ENCODE assay signal across 8 mouse cellular contexts in genomic region chr7:101011681-101012367, GRCm38 (mm10). TPM values are rescaled to one million over a fixed set of nuclear protein-coding genes. Genes with fewer than 3 reads are reported as not detected.
DNase-seq lines count a peak whose midpoint lies in the region; ATAC-seq lines count a peak whose summit lies in the region.

No protein-coding gene starts in this region.

- H3K27ac ChIP-seq in hindbrain, embryonic 12.5 days, result no peak overlapping the region

- H3K27me3 ChIP-seq in hindbrain, embryonic 12.5 days, result peaks cover 74% of the 10 kb centered on the region

- 1% methylated on average over 53 of the region's 53 CpGs for WGBS in hindbrain, embryonic 12.5 days

- H3K9ac ChIP-seq in hindbrain, embryonic 12.5 days, result peak overlapping the region; percentile 47; the same call in 1 of the 2 replicates

- DNase-seq in CD8-positive naive resting alpha-beta T cell, adult 2 months (ENCODE audit: low read depth in 2 of 2, low spot score in 2 of 2), result peak; percentile 20 to 41
- DNase-seq in adrenal gland, postnatal 25 days, result peak; percentile 75
- peak; percentile 45 for DNase-seq in forelimb bud, embryonic 11.5 days (ENCODE audit: low read depth, low spot score)
- DNase-seq in left cerebral cortex, postnatal 36 days (ENCODE audit: low spot score in 2 of 2), result peak; percentile 25 to 33
- peak; percentile 41 for DNase-seq in right cerebral cortex, postnatal 25 days
- DNase-seq in yolk sac, embryonic 10.5 days (ENCODE audit: low spot score), result peak; percentile 88

- peak overlapping the region; percentile 97 for H3K4me2 ChIP-seq in hindbrain, embryonic 12.5 days (replicated peaks)

- H3K36me3 ChIP-seq in hindbrain, embryonic 12.5 days, result no peaks in the 10 kb centered on the region

- ATAC-seq in hindbrain, embryonic 12.5 days (ENCODE audit: low FRiP score), result peak; percentile 94
- ATAC-seq in megakaryocyte-erythroid progenitor cell, adult 5-6 weeks (replicated peaks; ENCODE audit: low FRiP score, low TSS enrichment, poor library complexity, severe bottlenecking), result peak; percentile 97

- peaks cover 22% of the 10 kb centered on the region for H3K4me1 ChIP-seq in hindbrain, embryonic 12.5 days

- intact Hi-C loops in left cerebral cortex, postnatal 36 days (cut with DNase I), result no loop called here

- peak overlapping the region; percentile 41 for H3K4me3 ChIP-seq in hindbrain, embryonic 12.5 days

- no peaks in the 10 kb centered on the region for H3K9me3 ChIP-seq in hindbrain, embryonic 12.5 days (replicated peaks)

RNA-seq across cellular contexts. Expression of gene P2ry2, which starts 0.8 kb away (rescaled TPM):
- total RNA-seq in adrenal gland, postnatal 25 days (2021), result 1.2 and 2.3 TPM in 2 replicates
- 0.61 and 0.77 TPM in 2 replicates for polyA plus RNA-seq in hindbrain, embryonic 12.5 days (2016; fragmentation: Nextera tagmentation; extraction: Ambion mirVana)
- under 1 TPM; 0.57 to 0.91 TPM for total RNA-seq in left cerebral cortex, postnatal 36 days (2021)
- 0.64 and 0.70 TPM in 2 replicates for total RNA-seq in megakaryocyte-erythroid progenitor cell, adult 5-6 weeks (2014; fragmentation: Nextera tagmentation)
- total RNA-seq in megakaryocyte-erythroid progenitor cell, adult 5-6 weeks (2017), result 0.28 and 2.2 TPM in 2 replicates

RNA-seq across cellular contexts. Expression of gene P2ry6, which starts 37.4 kb away (rescaled TPM):
- 5.8 and 9.5 TPM in 2 replicates for total RNA-seq in adrenal gland, postnatal 25 days (2021)
- 2.8 and 3.1 TPM in 2 replicates for polyA plus RNA-seq in hindbrain, embryonic 12.5 days (2016; fragmentation: Nextera tagmentation; extraction: Ambion mirVana)
- 1 to 10 TPM; 3.3 to 3.8 TPM for total RNA-seq in left cerebral cortex, postnatal 36 days (2021)
- not detected in 2 replicates for total RNA-seq in megakaryocyte-erythroid progenitor cell, adult 5-6 weeks (2014; fragmentation: Nextera tagmentation)
- not detected in 2 replicates for total RNA-seq in megakaryocyte-erythroid progenitor cell, adult 5-6 weeks (2017)

Comparison
In these comparisons a context has a peak if more than half of its experiments do, and no peak if none do; other contexts are left out.
1. DNase-seq: peak in every context shown above with its lines; median percentile 88 in yolk sac, embryonic 10.5 days; 75 in adrenal gland, postnatal 25 days; 45 in forelimb bud, embryonic 11.5 days; 41 in right cerebral cortex, postnatal 25 days; 30 in CD8-positive naive resting alpha-beta T cell, adult 2 months; 29 in left cerebral cortex, postnatal 36 days.